Mouse (Mus musculus): Measurements from ENCODE around the gene Camta1.

GRCm38 (mm10) chr4:151666411-151666901 lies 195.2 kb downstream of the Camta1 start:
- TF ChIP-seq GATA1 (IDR thresholded peaks at IDR 0.05; ENCODE audit: borderline replicate concordance, low read length): no peak
- TF ChIP-seq FLI1 (IDR thresholded peaks at IDR 0.05; ENCODE audit: low read length): no peak
